Mouse (Mus musculus) ZHBTc4 (cell line): ENCODE measurements at regions not wholly inside any gene's neighbourhood (a gene's known extent, or its start where the extent isn't known, plus 50 kb on each side); places are given as distances from the start of the nearest gene placed in this dataset.
"Not testable (repeated sequence)": the region's sequence is repeated elsewhere in the genome, so short reads cannot be mapped to it uniquely, and the experiment has no call there.

ENCODE experiments used
- DNase-seq: peaks from one replicate; pipeline ENCODE4 v3.0.0-alpha.2; 2011; ENCODE audit warnings: low read depth, low spot score

GRCm38 (mm10) chr13:97396899-97397640, 156.2 kb downstream of the Enc1 start:
- no peak for DNase-seq

- not testable (repeated sequence) for DNase-seq
These were observed 155.4 kb downstream of the Enc1 start for GRCm38 (mm10) chr13:97396286-97396685.

GRCm38 (mm10) chr13:97394756-97395454, 154.0 kb downstream of the Enc1 start:
- no peak for DNase-seq

GRCm38 (mm10) chr13:97394071-97394470, 153.2 kb downstream of the Enc1 start:
- no peak for DNase-seq

- DNase-seq = no peak
These were observed 152.6 kb downstream of the Enc1 start for GRCm38 (mm10) chr13:97393456-97393855.

GRCm38 (mm10) chr13:97390449-97390930, 149.6 kb downstream of the Enc1 start:
- DNase-seq = peak; percentile 72

- no peak for DNase-seq
These were observed 148.1 kb downstream of the Enc1 start for GRCm38 (mm10) chr13:97388851-97389479.

- no peak for DNase-seq
These were observed 145.6 kb downstream of the Enc1 start for GRCm38 (mm10) chr13:97386511-97386910.

GRCm38 (mm10) chr13:97385531-97385930, 144.6 kb downstream of the Enc1 start:
- DNase-seq = no peak

GRCm38 (mm10) chr13:97384091-97384777, 143.3 kb downstream of the Enc1 start:
- no peak for DNase-seq

- no peak for DNase-seq
These were observed 142.4 kb downstream of the Enc1 start for GRCm38 (mm10) chr13:97383351-97383750.

- no peak for DNase-seq
These were observed 139.5 kb downstream of the Enc1 start for GRCm38 (mm10) chr13:97380366-97380765.

GRCm38 (mm10) chr13:97376232-97376523, 135.3 kb downstream of the Enc1 start:
- no peak for DNase-seq

GRCm38 (mm10) chr13:97375501-97376231, 134.8 kb downstream of the Enc1 start:
- no peak for DNase-seq

GRCm38 (mm10) chr13:97372348-97372747, 131.4 kb downstream of the Enc1 start:
- DNase-seq = peak; percentile 45

- no peak for DNase-seq
These were observed 130.3 kb downstream of the Enc1 start for GRCm38 (mm10) chr13:97371200-97371599.

- DNase-seq = no peak
These were observed 125.8 kb downstream of the Enc1 start for GRCm38 (mm10) chr13:97366723-97367122.

- peak; percentile 14 for DNase-seq
These were observed 124.8 kb downstream of the Enc1 start for GRCm38 (mm10) chr13:97365557-97366244.

- DNase-seq = peak; percentile 15
These were observed 124.1 kb downstream of the Enc1 start for GRCm38 (mm10) chr13:97365004-97365403.

GRCm38 (mm10) chr13:97363765-97364164, 122.9 kb downstream of the Enc1 start:
- DNase-seq = no peak

GRCm38 (mm10) chr13:97363214-97363613, 122.3 kb downstream of the Enc1 start:
- DNase-seq = no peak
